29 mouse cellular contexts compared by ENCODE assay signal in the genomic region with DNA sequence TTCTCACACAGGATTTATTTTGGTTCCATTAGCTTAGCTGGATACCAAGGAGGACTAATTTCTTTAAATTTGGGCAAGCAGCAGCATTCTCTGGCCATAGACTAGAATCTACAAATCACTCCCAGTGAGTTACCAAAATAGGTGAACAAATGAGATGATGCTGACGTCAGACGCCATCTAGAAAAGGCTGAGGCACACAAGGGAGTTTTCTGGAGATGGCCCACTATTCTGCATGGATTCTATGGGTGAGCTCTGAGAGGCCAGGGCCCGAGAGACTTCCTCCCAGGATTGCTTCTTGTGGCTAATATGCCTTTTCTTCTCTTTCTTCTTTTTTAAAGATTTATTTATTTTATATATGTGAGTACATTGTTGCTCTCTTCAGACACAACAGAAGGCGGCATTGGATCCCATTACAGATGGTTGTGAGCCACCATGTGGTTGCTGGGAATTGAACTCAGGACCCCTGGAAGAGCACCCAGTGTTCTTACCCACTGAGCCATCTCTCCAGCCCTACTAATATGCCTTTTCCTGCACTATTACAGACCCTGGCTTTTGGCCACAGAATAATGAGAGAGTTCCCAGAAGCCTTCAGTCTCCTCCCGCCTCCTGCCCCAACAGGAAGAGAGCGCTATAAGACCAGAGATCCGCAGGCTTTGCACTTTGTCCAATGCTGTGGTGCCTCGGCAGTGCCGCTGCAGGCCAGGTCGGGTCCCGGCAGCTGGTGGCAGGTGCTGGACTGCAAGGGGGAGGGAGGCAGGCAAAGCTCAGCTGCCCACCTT. TPM values are rescaled to one million over a fixed set of nuclear protein-coding genes. Genes with fewer than 3 reads are reported as not detected.
A peak's percentile ranks its signal among the peaks of the same experiment; 100 is the strongest.
DNase-seq lines count a peak whose midpoint lies in the region; ATAC-seq lines count a peak whose summit lies in the region.
"Had no signal": no experiment of that assay in that cellular context is flagged by ENCODE, and none has a peak within 500 bp of the region (broad histone marks: within the 10 kb centered on the region; RNA-seq: fewer than 3 reads in every experiment).

No protein-coding gene starts in this region.

- intact Hi-C loops in left cerebral cortex, postnatal 14 days (cut with DNase I) = no loop called here

- no peaks in the 10 kb centered on the region for H3K27me3 ChIP-seq in lung, embryonic 16.5 days (ENCODE audit: control insufficient read depth, insufficient read depth, low read depth, low read length)
- H3K27me3 ChIP-seq: CH12.LX; embryonic facial prominence, embryonic 13.5 days; embryonic facial prominence, embryonic 15.5 days; forebrain, embryonic 12.5 days; Patski had no signal

- peaks cover 61% of the 10 kb centered on the region for H3K36me3 ChIP-seq in lung, embryonic 16.5 days (ENCODE audit: control insufficient read depth, insufficient read depth, low read length)

- H3K4me3 ChIP-seq in lung, embryonic 16.5 days (ENCODE audit: low read length) = no peak overlapping the region
- H3K4me3 ChIP-seq: embryonic facial prominence, embryonic 13.5 days; embryonic facial prominence, embryonic 15.5 days; erythroblast, embryonic 14.5 days; forebrain, embryonic 10.5 days; forebrain, embryonic 12.5 days had no signal

- H3K9ac ChIP-seq in lung, embryonic 16.5 days (ENCODE audit: low read length) = no peak overlapping the region
- H3K9ac ChIP-seq: embryonic facial prominence, embryonic 13.5 days; embryonic facial prominence, embryonic 15.5 days; forebrain, embryonic 12.5 days had no signal

- no peak overlapping the region for H3K27ac ChIP-seq in lung, embryonic 16.5 days (ENCODE audit: low read length)
- H3K27ac ChIP-seq: embryonic facial prominence, embryonic 13.5 days; embryonic facial prominence, embryonic 15.5 days; forebrain, embryonic 10.5 days; forebrain, embryonic 12.5 days had no signal

- WGBS in lung, embryonic 16.5 days = 94% methylated on average over 11 of the region's 11 CpGs

- H3K9me3 ChIP-seq in lung, embryonic 16.5 days (ENCODE audit: control insufficient read depth, low read length) = no peaks in the 10 kb centered on the region
- H3K9me3 ChIP-seq: embryonic facial prominence, embryonic 13.5 days; embryonic facial prominence, embryonic 15.5 days; forebrain, embryonic 10.5 days; forebrain, embryonic 12.5 days; G1E had no signal

- DNase-seq in lung, adult 18-20 months = no peak
- peak; percentile 95 for DNase-seq in 3T3-L1 (ENCODE audit: low read depth, low spot score)
- DNase-seq in R1 (ENCODE audit: low read depth, low spot score) = peak; percentile 41
- DNase-seq in adipocyte (ENCODE audit: low spot score) = peak; percentile 96
- DNase-seq in left cerebral cortex, postnatal 14 days (ENCODE audit: low spot score in 2 of 2) = no peak
- DNase-seq in cerebellum, postnatal 25 days = no peak
- DNase-seq: adrenal gland, adult 2 months; adrenal gland, postnatal 10 days; adrenal gland, postnatal 25 days; B cell, adult 2 months; cerebellum, adult 11 months; cerebellum, adult 18-20 months; cerebellum, adult 8-10 months; cerebellum, adult 9-11 months; cerebellum, postnatal 14 days had no signal

- 0 out of 2 replicates have a peak, but pooled peaks have one; percentile 10 for ATAC-seq in lung, embryonic 16.5 days (ENCODE audit: low read depth)
- ATAC-seq in megakaryocyte, adult 5-6 weeks (ENCODE audit: poor library complexity, severe bottlenecking) = no peak
- ATAC-seq: activated CD4-positive, CD25-positive, alpha-beta regulatory T cell, adult 4 months; CD4-positive, CD25-positive, alpha-beta regulatory T cell, adult 4 months; forebrain, embryonic 14.5 days; forebrain, embryonic 16.5 days; Patski had no signal

- no peaks in the 10 kb centered on the region for H3K4me1 ChIP-seq in lung, embryonic 16.5 days (replicated peaks; ENCODE audit: control insufficient read depth, insufficient read depth, low read length)
- H3K4me1 ChIP-seq: embryonic facial prominence, embryonic 13.5 days; embryonic facial prominence, embryonic 15.5 days; forebrain, embryonic 10.5 days; forebrain, embryonic 12.5 days had no signal

- no peak overlapping the region for H3K4me2 ChIP-seq in lung, embryonic 16.5 days (ENCODE audit: low read depth, low read length)
- H3K4me2 ChIP-seq: embryonic facial prominence, embryonic 13.5 days; embryonic facial prominence, embryonic 15.5 days; forebrain, embryonic 12.5 days had no signal

RNA-seq across cellular contexts. Expression of a gene that starts 19.1 kb away (rescaled TPM):
- 18.3 and 18.6 TPM in 2 replicates for polyA plus RNA-seq in lung, embryonic 16.5 days (2015; fragmentation: Nextera tagmentation; extraction: Ambion mirVana)
- total RNA-seq in left cerebral cortex, postnatal 14 days (2021) = 10 to 100 TPM; 28.5 to 31.6 TPM
- 4.2 and 5.3 TPM in 2 replicates for total RNA-seq in megakaryocyte, adult 5-6 weeks (2015)
- 5.3 and 7.8 TPM in 2 replicates for total RNA-seq in megakaryocyte, adult 5-6 weeks (2017)
- polyA plus RNA-seq: erythroblast, embryonic 14.5 days had no signal

RNA-seq across cellular contexts. Expression of a gene that starts 27.2 kb away (rescaled TPM):
- 58.8 and 64.8 TPM in 2 replicates for polyA plus RNA-seq in lung, embryonic 16.5 days (2015; fragmentation: Nextera tagmentation; extraction: Ambion mirVana)
- 10 to 100 TPM; 15.5 to 19.9 TPM for total RNA-seq in left cerebral cortex, postnatal 14 days (2021)
- total RNA-seq in megakaryocyte, adult 5-6 weeks (2015) = 50.3 and 50.9 TPM in 2 replicates
- total RNA-seq in megakaryocyte, adult 5-6 weeks (2017) = 57.7 and 68.7 TPM in 2 replicates

RNA-seq across cellular contexts. Expression of a gene that starts 54.7 kb away (rescaled TPM):
- 51.2 and 51.7 TPM in 2 replicates for polyA plus RNA-seq in lung, embryonic 16.5 days (2015; fragmentation: Nextera tagmentation; extraction: Ambion mirVana)
- total RNA-seq in left cerebral cortex, postnatal 14 days (2021) = 10 to 100 TPM; 49.9 to 50.4 TPM
- 86.3 and 89.1 TPM in 2 replicates for total RNA-seq in megakaryocyte, adult 5-6 weeks (2015)
- 80.3 and 117 TPM in 2 replicates for total RNA-seq in megakaryocyte, adult 5-6 weeks (2017)

Comparison
In these comparisons a context has a peak if more than half of its experiments do, and no peak if none do; other contexts are left out.
1. DNase-seq: peak in 3T3-L1 (single experiment), R1 (single experiment) and adipocyte (single experiment); none in lung, adult 18-20 months (0 of 2), left cerebral cortex, postnatal 14 days (0 of 2) and cerebellum, postnatal 25 days (0 of 2).